Mouse (Mus musculus) heart, embryonic 16.5 days (tissue): ENCODE data around the gene Foxc2. TPM values are rescaled to one million over a fixed set of nuclear protein-coding genes. Genes with fewer than 3 reads are reported as not detected.

ENCODE experiments used
- ATAC-seq: fragments of 200-750 bp; cut with Nextera tagmentation; replicated peaks from 2 replicates; pipeline ENCODE4 v1.8.0; 2017; ENCODE audit warnings: moderate number of reproducible peaks; ENCODE audit not compliant: insufficient read depth, low FRiP score; ENCODE audit errors: extremely low read depth
- H3K27ac ChIP-seq: fragments of 300-500 bp; sonication (generic); 2 replicates; pipeline ENCODE4 v1.5.1; 2014; ENCODE audit warnings: mild to moderate bottlenecking, low read length, control low read depth, moderate library complexity
- H3K27me3 ChIP-seq: fragments of 300-500 bp; sonication (generic); 2 replicates; pipeline ENCODE4 v1.6.1; 2014; ENCODE audit warnings: low read length, mixed read lengths; ENCODE audit not compliant: control insufficient read depth, insufficient read depth
- H3K36me3 ChIP-seq: fragments of 300-500 bp; sonication (generic); 2 replicates; pipeline ENCODE4 v1.6.1; 2014; ENCODE audit not compliant: control insufficient read depth, insufficient read depth
- H3K4me1 ChIP-seq: fragments of 300-500 bp; sonication (generic); 2 replicates; pipeline ENCODE4 v1.6.1; 2014; ENCODE audit warnings: low read length, mixed read lengths; ENCODE audit not compliant: control insufficient read depth, insufficient read depth
- H3K4me2 ChIP-seq: fragments of 300-500 bp; sonication (generic); 2 replicates; pipeline ENCODE4 v1.6.1; 2014; ENCODE audit warnings: low read depth, mild to moderate bottlenecking, control low read depth, low read length
- H3K4me3 ChIP-seq: fragments of 300-500 bp; sonication (generic); 2 replicates; pipeline ENCODE4 v1.5.1; 2014; ENCODE audit warnings: mild to moderate bottlenecking, control low read depth, low read length
- H3K9ac ChIP-seq: fragments of 300-500 bp; sonication (generic); 2 replicates; pipeline ENCODE4 v1.6.1; 2014; ENCODE audit warnings: low read length, control low read depth
- H3K9me3 ChIP-seq: fragments of 300-500 bp; sonication (generic); replicated peaks from 2 replicates; pipeline ENCODE4 v1.6.1; 2016; ENCODE audit warnings: low read length; ENCODE audit not compliant: control insufficient read depth
- WGBS: fragments of 180-500 bp; shearing (Covaris S2); extraction: QIAGEN DNeasy Blood & Tissue Kit; methylation state at CpG from one replicate; pipeline ENCODE4 v1.1.7; 2014; 5-methylcytosine and 5-hydroxymethylcytosine counted together
- polyA plus RNA-seq: library from polyadenylated mRNA; unstranded; fragments of >200 nt; fragmentation: Nextera tagmentation; extraction: Ambion mirVana; gene quantifications from 2 replicates; pipeline ENCODE4 v1.2.1, GENCODE M21; 2015

Foxc2 gene
- polyA plus RNA-seq, 1 experiment from 2014 or later: 4.4 TPM

DNA sequence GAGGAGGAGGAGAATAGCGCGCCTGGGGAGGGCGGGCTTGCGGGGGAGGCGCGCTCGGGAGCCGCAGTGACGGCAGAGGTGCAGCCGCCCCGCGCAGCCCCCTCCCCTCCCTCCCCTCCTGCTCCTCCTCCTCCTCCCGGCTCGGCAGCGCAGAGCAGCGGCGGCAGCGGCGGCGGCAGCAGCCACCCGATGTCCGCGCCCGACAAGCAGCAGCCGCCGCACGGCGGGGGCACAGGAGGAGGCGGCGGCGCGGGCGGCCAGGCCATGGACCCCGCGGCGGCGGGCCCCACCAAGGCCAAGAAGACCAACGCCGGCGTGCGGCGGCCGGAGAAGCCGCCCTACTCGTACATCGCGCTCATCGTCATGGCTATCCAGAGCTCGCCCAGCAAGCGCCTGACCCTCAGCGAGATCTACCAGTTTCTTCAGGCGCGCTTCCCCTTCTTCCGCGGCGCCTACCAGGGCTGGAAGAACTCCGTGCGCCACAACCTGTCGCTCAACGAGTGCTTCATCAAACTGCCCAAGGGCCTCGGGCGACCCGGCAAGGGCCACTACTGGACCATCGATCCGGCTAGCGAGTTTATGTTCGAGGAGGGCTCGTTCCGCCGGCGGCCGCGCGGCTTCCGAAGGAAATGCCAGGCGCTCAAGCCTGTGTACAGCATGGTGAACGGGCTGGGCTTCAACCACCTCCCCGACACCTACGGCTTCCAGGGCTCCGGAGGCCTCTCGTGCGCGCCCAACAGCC lies 31.6 kb upstream of the Foxc2 start, which contains the start of gene Foxf1:
TSS of gene Foxf1 (plus strand) at position 177 of the 742 bp plus-strand sequence.
- H3K27ac ChIP-seq: no peak within 1 kb of the TSS
- ATAC-seq: peak; percentile 65
- H3K36me3 ChIP-seq: no peaks in the 10 kb centered on the region
- H3K9ac ChIP-seq: peak within 1 kb of the TSS; percentile 53
- H3K4me3 ChIP-seq: peak within 1 kb of the TSS; percentile 63
- peaks cover 95% of the 10 kb centered on the region for H3K27me3 ChIP-seq
- peak within 1 kb of the TSS; percentile 91 for H3K4me2 ChIP-seq
- WGBS: under 1% methylated on average over 63 of the region's 83 CpGs
- H3K4me1 ChIP-seq: peaks cover 9% of the 10 kb centered on the region
- H3K9me3 ChIP-seq: no peaks in the 10 kb centered on the region

DNA sequence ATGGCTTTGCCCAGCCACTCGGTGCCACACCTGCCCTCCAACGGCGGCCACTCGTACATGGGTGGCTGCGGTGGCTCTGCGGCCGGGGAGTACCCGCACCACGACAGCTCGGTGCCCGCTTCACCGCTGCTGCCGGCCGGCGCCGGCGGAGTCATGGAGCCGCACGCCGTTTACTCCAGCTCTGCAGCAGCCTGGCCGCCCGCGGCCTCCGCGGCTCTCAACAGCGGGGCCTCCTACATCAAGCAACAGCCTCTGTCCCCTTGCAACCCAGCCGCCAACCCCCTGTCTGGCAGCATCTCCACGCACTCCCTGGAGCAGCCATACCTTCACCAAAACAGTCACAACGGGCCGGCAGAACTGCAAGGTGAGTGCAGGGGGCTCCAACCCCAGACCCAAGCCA lies 31.0 kb upstream of the Foxc2 start:
- Histone ChIP-seq H3K36me3 (no peaks in the 10 kb centered on the region), H3K27ac (no peak overlapping the region)
- 6% methylated on average over 30 of the region's 30 CpGs for WGBS

DNA sequence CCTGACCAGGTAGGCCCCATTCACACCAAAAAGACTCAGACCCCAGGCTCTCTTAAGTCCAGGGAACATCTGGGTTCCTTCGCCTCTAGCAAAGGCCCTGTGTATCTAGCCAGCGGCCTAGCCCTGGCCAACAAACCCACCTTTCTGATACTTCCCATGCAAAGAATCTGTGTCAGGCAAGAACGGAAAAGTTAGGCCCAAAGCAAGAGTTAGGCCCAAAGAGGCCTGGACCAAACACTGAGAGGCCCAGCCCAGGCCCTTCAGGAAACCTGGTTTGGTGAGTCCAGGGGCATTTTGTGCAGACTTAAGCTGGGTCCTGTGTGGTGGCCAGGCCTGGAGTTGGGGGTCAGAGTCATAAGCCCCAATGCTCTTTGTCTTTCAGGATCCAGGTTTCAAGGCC lies 30.4 kb upstream of the Foxc2 start:
- WGBS: 79% methylated on average over 3 of the region's 3 CpGs

More for the DNA sequence above, 31.0 kb upstream of the Foxc2 start:
- H3K27me3 ChIP-seq: peaks cover 96% of the 10 kb centered on the region
- H3K4me1 ChIP-seq: peaks cover 9% of the 10 kb centered on the region
- ATAC-seq: no peak
- peak overlapping the region; percentile 91 for H3K4me2 ChIP-seq
- peak overlapping the region; percentile 63 for H3K4me3 ChIP-seq
- H3K9me3 ChIP-seq: no peaks in the 10 kb centered on the region
- peak overlapping the region; percentile 47; the same call in 1 of the 2 replicates for H3K9ac ChIP-seq

DNA sequence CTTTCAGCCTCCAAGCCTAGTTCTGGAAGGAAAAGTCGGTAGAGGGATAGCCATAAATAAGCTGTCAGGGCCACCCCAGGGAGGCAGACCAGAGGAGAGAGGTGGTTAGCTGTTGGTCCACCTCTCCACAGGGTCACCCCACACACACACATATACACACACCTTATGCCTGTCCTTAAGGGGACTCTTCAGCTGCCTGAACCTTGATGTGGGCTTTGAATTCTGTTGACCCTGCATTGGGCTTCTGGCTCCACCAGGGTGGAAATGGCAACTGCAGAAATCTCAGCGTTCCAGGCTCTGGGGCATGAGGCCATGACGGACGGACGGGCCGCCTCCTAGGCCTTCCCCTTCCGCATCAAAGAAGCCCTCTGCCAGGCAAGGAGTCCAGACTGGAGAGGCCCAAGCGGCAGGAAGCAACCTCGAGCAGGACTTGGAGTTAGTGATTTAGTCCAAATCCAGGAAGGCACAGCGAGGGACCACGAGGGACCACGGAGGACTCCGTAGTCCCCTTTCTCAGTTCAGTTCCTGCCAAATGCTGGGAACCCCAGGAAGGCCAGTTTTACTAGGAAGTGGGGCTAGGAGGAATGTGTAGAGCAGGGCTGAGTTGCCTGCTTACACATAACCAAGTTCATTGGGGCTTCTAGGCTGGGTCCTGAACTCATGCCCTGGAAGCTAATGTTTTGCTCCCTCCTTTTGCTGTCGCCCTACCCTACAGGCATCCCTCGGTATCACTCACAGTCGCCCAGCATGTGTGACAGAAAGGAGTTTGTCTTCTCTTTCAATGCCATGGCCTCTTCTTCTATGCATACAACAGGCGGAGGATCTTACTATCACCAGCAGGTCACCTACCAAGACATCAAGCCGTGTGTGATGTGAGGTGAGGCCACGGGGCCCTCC lies 29.7 kb upstream of the Foxc2 start:
- no peak overlapping the region for H3K4me2 ChIP-seq
- 47% methylated on average over 19 of the region's 19 CpGs for WGBS
- no peaks in the 10 kb centered on the region for H3K9me3 ChIP-seq
- ATAC-seq: no peak
- H3K4me3 ChIP-seq: peak overlapping the region; percentile 63; the same call in 1 of the 2 replicates
- no peak overlapping the region for H3K27ac ChIP-seq
- H3K27me3 ChIP-seq: peaks cover 96% of the 10 kb centered on the region
- H3K36me3 ChIP-seq: no peaks in the 10 kb centered on the region
- H3K9ac ChIP-seq: no peak overlapping the region
- H3K4me1 ChIP-seq: peaks cover 9% of the 10 kb centered on the region

More for the DNA sequence above, 30.4 kb upstream of the Foxc2 start:
- peaks cover 9% of the 10 kb centered on the region for H3K4me1 ChIP-seq
- H3K4me3 ChIP-seq: peak overlapping the region; percentile 63; the same call in 1 of the 2 replicates
- peaks cover 96% of the 10 kb centered on the region for H3K27me3 ChIP-seq
- H3K27ac ChIP-seq: no peak overlapping the region
- H3K36me3 ChIP-seq: no peaks in the 10 kb centered on the region
- H3K9ac ChIP-seq: no peak overlapping the region
- no peaks in the 10 kb centered on the region for H3K9me3 ChIP-seq
- ATAC-seq: no peak
- no peak overlapping the region for H3K4me2 ChIP-seq

DNA sequence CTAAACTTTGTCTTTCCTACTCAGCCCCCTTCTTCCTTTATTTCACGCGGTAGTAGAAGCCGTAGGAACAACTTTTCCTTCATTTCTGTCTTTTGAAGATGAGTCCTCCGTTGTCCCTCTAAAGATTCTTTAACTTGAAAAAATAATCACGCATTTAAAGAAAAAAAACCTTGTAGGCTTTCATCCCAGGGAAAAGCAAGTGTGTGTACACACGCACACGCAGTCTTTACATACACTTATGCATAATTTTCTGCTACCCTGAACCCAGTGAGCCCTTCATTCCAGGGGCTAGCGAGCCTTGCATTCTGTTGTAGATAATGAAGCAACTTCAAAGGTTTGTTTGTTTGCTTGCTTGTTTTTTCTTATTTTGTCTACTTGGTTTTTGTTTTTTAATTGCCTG lies 27.7 kb upstream of the Foxc2 start:
- ATAC-seq: no peak
- H3K4me3 ChIP-seq: no peak overlapping the region
- no peak overlapping the region for H3K9ac ChIP-seq
- H3K4me2 ChIP-seq: no peak overlapping the region
- no peaks in the 10 kb centered on the region for H3K9me3 ChIP-seq
- H3K27me3 ChIP-seq: peaks cover 86% of the 10 kb centered on the region
- no peak overlapping the region for H3K27ac ChIP-seq
- WGBS: 11% methylated on average over 8 of the region's 8 CpGs
- H3K36me3 ChIP-seq: no peaks in the 10 kb centered on the region
- H3K4me1 ChIP-seq: peaks cover 3% of the 10 kb centered on the region

DNA sequence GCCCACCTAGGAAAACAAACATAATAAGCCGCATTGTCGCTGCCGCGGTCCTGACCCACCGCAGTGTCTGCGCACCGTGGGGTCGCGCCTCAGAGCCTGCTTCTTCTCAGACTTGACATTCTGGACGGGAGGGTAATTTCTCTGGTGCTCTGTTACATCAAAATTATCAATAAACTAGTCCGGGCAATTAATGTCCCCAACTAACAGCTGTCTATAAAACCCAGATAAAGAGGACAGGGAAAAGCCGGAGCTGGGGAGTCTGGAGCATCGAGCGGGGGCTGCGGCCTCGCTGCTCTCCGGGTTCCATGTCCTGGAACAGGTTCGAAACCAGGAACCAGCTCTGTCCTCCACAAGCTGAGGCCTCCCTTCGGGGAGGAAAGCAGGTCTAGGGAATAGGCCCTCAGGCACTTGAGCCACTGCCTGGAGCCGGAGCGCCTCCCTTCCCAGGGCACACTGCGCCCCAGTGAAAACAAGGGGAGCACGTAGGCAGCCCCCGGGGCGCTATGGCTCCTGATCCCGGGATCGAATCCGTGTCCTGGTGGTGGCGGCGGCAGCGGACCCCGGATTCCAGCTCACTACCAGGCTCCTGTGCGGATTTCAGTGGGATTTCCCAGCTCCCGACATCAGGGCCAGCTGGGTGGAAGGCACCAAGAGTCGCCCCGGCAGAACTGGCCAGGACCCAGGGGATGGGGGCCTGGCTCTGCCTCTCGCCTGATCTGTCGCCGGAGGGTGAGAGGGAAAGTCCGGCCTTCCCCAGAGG lies 26.9 kb upstream of the Foxc2 start:
- no peak overlapping the region for H3K27ac ChIP-seq

DNA sequence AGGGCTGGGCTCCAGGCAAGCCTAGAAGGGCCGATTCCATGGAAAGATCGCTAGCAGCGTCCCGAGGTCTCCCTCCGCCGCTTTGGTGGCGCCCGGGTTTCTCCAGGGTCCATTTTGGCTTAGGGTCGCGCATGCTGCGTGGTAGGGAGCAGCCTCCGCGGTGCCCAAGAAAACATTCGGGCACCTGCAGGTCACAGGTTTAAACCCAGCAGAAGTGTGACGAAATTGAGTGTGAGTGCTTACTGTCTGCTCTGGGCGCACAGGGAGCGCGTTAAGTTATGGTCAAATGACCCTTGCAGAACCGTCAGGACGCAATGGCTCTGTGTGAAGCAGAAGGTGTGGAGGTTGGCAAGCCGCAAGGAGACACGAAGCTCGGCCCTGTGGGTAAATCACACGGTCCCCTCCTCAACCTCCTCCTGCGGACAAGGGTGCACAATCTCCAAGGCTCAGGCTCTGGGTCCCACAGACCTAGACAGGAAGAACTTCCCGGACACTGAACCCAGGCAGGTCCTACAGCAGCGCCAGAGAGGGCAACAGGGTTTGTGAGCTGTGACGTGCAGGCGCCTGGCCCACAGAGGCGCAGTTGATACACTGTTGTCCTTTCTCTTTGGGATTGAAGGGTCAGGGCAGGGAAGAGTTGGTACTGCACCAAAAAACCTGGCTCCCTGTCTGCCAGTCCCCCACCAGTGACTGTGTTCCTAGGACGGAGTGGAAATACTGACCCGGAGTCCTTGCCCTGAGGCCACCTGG lies 26.2 kb upstream of the Foxc2 start:
- no peak overlapping the region for H3K27ac ChIP-seq
- H3K9ac ChIP-seq: no peak overlapping the region
- WGBS: 12% methylated on average over 32 of the region's 32 CpGs
- peaks cover 1% of the 10 kb centered on the region; the same call in 1 of the 2 replicates for H3K4me1 ChIP-seq
- no peaks in the 10 kb centered on the region for H3K36me3 ChIP-seq
- H3K4me3 ChIP-seq: no peak overlapping the region; the same call in 1 of the 2 replicates
- no peak overlapping the region for H3K4me2 ChIP-seq
- H3K27me3 ChIP-seq: peaks cover 81% of the 10 kb centered on the region
- ATAC-seq: no peak
- no peaks in the 10 kb centered on the region for H3K9me3 ChIP-seq

More for the DNA sequence above, 26.9 kb upstream of the Foxc2 start:
- H3K4me3 ChIP-seq: no peak overlapping the region; the same call in 1 of the 2 replicates
- 6% methylated on average over 40 of the region's 40 CpGs for WGBS
- H3K36me3 ChIP-seq: no peaks in the 10 kb centered on the region
- H3K27me3 ChIP-seq: peaks cover 86% of the 10 kb centered on the region
- peaks cover 3% of the 10 kb centered on the region for H3K4me1 ChIP-seq
- no peak overlapping the region for H3K9ac ChIP-seq
- no peaks in the 10 kb centered on the region for H3K9me3 ChIP-seq
- H3K4me2 ChIP-seq: no peak overlapping the region
- no peak for ATAC-seq

DNA sequence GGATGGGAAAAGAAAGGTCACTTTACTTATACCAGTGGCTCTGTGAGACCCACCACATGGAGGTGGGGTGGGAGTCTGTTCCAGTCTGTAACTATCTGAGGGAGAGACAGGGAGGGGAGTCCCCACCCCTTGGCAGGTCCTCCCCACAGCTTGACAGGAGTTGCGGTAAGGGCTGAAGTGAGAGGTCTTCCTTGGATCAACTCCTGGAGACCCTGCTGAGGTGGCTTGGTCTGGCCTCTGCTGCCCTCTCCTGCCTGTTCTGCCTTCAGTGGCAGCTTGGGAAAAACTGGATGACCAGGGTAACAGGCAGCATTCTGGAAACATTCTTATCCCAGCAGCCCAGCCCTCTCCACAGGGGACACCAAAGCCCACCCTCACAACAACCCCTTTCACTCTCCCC lies 25.3 kb upstream of the Foxc2 start:
- no peak overlapping the region for H3K4me3 ChIP-seq
- H3K4me1 ChIP-seq: no peaks in the 10 kb centered on the region
- H3K36me3 ChIP-seq: no peaks in the 10 kb centered on the region
- H3K9me3 ChIP-seq: no peaks in the 10 kb centered on the region
- H3K9ac ChIP-seq: no peak overlapping the region
- H3K4me2 ChIP-seq: no peak overlapping the region
- ATAC-seq: no peak
- no peak overlapping the region for H3K27ac ChIP-seq
- H3K27me3 ChIP-seq: peaks cover 72% of the 10 kb centered on the region
- WGBS: 7% methylated on average over 1 of the region's 1 CpGs
